Mouse (Mus musculus) thymus, adult 18-20 months (tissue): ENCODE data around the gene Ppp1r1a.

Experiments used
- DNase-seq, 2 experiments: peaks; one replicate each; pipeline ENCODE4 v3.0.0; 2022; ENCODE audit warnings: mixed read lengths in 2 of 2

Ppp1r1a gene

GRCm38 (mm10) chr15:103513621-103514031 lies 24.2 kb downstream of the Ppp1r1a start:
- no peak for DNase-seq

GRCm38 (mm10) chr15:103511652-103512051 lies 26.2 kb downstream of the Ppp1r1a start:
- no peak for DNase-seq

GRCm38 (mm10) chr15:103509317-103509716 lies 28.5 kb downstream of the Ppp1r1a start:
- DNase-seq = no peak

GRCm38 (mm10) chr15:103503660-103504059 lies 34.1 kb downstream of the Ppp1r1a start:
- DNase-seq = no peak

GRCm38 (mm10) chr15:103503251-103503600 lies 34.6 kb downstream of the Ppp1r1a start:
- DNase-seq = no peak

GRCm38 (mm10) chr15:103502435-103503250 lies 35.2 kb downstream of the Ppp1r1a start, which contains the start of gene Pde1b:
TSS of gene Pde1b (plus strand) at chr15:103503034.
- peak; percentile 55 to 57 for DNase-seq

- no peak for DNase-seq
These were observed 36.6 kb downstream of the Ppp1r1a start for GRCm38 (mm10) chr15:103501186-103501585.

GRCm38 (mm10) chr15:103500723-103501122 lies 37.1 kb downstream of the Ppp1r1a start:
- no peak for DNase-seq

GRCm38 (mm10) chr15:103498157-103498556 lies 39.6 kb downstream of the Ppp1r1a start:
- DNase-seq = no peak

- DNase-seq = no peak
These were observed 41.3 kb downstream of the Ppp1r1a start for GRCm38 (mm10) chr15:103496204-103497140.

GRCm38 (mm10) chr15:103488336-103488735 lies 49.5 kb downstream of the Ppp1r1a start:
- DNase-seq = no peak

- DNase-seq = no peak
These were observed 51.1 kb downstream of the Ppp1r1a start for GRCm38 (mm10) chr15:103486658-103487057.

- no peak for DNase-seq
These were observed 52.7 kb downstream of the Ppp1r1a start for GRCm38 (mm10) chr15:103485106-103485505.

- no peak for DNase-seq
These were observed 53.3 kb downstream of the Ppp1r1a start for GRCm38 (mm10) chr15:103484490-103484889.

- no peak for DNase-seq
These were observed 55.3 kb downstream of the Ppp1r1a start for GRCm38 (mm10) chr15:103482488-103482887.
